Mouse (Mus musculus): ENCODE data around the gene Prox1.

The Prox1 gene

DNA sequence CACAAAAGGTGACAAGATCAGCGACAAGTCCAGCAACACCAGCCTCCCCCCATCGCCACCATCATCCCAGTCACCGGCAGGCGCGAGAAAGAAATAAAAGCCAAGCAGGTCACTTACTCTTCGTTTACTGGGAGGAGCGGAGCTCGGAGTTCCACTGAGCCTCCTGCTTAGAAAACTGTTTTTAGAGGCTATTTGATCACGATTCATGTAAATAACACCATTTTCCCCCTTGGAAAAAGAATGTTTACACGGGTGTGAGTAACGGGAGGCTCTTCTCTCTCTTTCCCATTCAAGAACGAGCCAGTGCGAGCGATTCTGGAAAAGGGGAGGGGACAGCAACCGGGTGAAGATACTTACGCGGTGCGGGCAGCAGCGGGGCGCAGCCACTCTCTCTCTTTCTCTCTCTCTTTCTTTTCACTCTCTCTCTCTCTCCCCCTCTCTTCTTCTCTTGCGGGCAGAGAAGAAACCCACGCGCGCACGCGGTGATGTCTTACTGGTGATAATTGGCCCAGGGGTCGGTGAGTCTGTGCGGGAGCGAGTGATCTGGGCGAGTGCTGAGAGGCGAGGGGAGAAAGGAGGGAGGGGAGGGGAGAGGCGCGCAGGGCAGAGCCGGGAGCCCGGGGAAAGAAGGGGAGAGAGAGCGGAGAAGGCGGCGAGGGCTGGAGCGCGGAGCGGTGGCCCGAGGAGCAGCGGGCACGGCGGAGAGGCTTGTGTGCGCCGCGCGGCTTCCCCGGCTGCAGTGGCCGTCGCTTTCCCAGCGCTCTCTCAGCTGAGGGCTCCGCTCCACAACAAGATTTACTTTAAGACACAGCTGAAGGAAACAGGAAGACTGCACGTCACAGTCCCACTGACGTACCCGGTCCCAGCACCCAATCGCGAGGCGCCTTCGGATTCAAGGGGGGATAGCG lies at the start of gene Prox1:
Prox1 (minus strand) TSS at position 804 of the 908 bp plus-strand sequence.
- DNase-seq (ENCODE audit: low read depth, low spot score) = peak; percentile 49

DNA sequence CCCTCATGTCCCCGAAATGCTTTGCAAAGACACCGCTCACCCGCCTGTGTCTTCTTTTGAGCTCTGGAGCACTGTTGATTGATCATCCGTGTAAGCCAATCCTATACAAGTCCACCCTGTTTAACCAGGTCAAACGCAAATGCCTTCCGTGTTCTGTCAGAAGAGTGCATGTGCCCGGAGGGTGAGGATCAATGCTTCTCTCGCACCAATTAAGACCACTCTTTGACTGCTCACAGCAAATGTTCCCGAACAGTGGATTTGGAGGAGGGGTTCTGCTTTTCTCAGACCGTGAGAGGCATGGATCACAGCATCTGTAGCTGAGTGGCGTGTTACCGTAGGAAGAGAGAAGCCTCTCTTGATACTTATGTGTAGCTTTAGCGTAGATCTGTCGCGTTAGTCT lies 46.1 kb upstream of the Prox1 start:
- DNase-seq (ENCODE audit: low read depth, low spot score) = no peak

DNA sequence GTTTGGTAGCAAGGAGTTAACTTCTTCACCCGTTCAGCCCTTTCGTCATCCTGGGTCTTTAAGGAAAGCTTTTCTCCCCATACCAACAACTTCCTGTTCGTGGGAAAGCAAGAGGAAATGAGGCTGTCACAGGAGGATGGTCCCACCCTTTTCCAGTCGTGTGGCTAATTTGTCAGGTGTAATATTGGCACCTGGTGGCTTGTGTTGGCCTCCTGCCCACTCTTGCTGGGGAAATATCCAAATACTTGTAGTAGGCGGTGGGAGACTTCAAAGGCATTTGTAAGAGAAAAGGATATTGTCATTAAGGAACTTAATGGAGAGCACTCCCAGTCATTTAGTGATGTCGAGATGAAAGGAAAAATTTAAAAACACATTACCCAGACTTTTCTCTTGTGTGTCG lies 44.1 kb upstream of the Prox1 start:
- DNase-seq (ENCODE audit: low read depth, low spot score) = no peak

- DNase-seq (ENCODE audit: low read depth, low spot score) = no peak
These were observed 42.7 kb upstream of the Prox1 start for GRCm38 (mm10) chr1:190213175-190213574.

- no peak for DNase-seq (ENCODE audit: low read depth, low spot score)
These were observed 36.7 kb upstream of the Prox1 start for GRCm38 (mm10) chr1:190207246-190207645.

- no peak for DNase-seq (ENCODE audit: low read depth, low spot score)
These were observed 35.2 kb upstream of the Prox1 start for GRCm38 (mm10) chr1:190205691-190206090.

- DNase-seq (ENCODE audit: low read depth, low spot score) = no peak
These were observed 34.0 kb upstream of the Prox1 start for GRCm38 (mm10) chr1:190204378-190205070.

DNA sequence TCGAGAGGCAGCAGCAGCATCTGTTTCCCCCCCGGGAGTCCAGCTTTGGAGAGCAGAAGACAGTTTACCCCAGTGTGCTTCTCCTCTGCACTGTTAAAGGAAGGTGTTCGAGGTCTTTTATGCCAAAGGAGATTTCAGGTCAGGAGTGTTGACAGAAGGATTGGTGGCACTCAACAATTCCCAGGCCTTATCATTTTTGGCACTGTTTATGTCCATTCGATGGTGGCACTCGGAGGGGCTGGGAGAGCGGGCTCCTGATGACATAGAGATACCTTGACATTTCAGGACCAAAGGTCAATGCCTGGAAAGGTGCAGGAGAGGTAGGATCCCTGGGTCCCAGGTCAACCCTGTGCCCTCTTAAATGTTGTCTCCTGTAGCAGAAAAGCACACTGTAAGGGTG lies 31.2 kb upstream of the Prox1 start:
- DNase-seq (ENCODE audit: low read depth, low spot score) = no peak

DNA sequence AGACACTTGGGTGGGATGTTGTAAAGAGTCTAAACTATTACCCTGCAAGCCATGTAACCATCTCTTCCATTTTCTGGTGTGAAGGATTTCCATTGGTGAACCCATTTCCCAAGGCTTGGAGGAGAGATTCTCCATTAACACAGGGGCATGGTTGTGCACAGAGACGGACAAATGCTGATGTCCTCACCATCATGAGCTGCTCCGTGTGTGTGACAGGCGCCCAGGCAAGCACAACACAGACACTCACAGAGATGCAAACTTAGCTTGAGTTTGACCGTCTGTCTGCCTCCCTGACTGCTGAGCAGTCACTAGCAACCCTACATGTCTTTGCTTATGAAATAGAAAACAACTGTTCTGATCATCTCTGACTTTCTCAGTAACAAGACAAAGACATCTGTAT lies 30.5 kb upstream of the Prox1 start:
- no peak for DNase-seq (ENCODE audit: low read depth, low spot score)

GRCm38 (mm10) chr1:190198247-190198646 lies 27.7 kb upstream of the Prox1 start:
- DNase-seq (ENCODE audit: low read depth, low spot score) = no peak

DNA sequence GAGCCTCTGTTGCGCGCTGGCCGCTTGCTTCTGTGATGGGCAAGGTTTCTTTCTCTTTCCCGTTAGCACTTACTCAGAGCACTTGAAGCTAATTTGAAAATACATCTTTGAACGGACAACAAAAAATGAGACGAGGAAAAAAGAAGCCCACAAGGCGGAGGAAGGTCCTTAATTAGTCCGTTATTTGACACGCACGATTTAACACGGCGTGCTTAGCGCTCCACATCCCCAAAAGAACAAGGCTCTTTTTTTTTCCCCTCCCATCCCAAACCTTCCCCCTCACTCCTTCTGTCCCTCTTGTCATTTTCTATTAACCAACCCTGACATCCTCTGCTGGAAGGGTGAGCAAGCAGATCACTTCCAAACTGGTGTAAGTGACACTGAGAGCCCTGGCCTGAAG lies 21.5 kb upstream of the Prox1 start:
- DNase-seq (ENCODE audit: low read depth, low spot score) = no peak

- no peak for DNase-seq (ENCODE audit: low read depth, low spot score)
These were observed 19.9 kb upstream of the Prox1 start for GRCm38 (mm10) chr1:190190231-190190965.

DNA sequence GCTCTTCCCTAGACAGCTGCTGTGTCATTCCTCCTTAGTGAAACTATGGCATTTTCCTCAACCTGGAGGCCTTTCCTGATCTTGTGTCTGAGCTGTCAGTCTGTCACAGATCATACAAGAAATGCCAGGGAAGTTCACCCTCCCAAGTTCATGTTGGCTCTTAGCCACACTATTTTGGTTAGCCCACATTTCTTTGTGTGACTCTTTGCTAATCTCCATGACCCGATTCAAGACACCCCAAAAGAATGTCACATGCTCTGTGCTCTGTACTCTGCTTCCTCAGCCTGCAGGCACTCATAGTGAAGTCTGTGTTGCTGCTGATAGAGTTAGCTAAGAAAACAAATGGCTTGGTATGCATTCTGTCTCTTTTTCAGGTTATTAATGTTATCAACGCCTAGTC lies 18.6 kb upstream of the Prox1 start:
- no peak for DNase-seq (ENCODE audit: low read depth, low spot score)

DNA sequence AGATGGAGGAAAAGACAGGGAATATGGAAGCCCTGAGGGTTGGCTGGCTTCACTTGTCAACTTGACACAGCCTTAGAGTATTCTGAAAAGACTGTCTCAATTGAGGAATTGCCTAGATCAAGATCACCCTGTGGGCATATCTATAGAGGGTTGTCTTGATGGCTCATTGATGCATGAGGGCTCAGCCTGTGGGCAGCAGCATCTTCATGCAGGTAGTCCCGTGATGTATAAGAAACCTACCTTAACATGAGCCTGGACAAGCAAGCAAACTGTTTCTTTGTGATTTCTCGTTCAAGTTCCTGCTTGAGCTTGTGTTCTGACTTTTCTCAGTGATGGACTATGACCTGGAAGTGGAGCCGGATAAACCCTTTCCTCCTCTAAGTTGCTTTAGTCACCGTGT lies 15.8 kb upstream of the Prox1 start:
- DNase-seq (ENCODE audit: low read depth, low spot score) = no peak

DNA sequence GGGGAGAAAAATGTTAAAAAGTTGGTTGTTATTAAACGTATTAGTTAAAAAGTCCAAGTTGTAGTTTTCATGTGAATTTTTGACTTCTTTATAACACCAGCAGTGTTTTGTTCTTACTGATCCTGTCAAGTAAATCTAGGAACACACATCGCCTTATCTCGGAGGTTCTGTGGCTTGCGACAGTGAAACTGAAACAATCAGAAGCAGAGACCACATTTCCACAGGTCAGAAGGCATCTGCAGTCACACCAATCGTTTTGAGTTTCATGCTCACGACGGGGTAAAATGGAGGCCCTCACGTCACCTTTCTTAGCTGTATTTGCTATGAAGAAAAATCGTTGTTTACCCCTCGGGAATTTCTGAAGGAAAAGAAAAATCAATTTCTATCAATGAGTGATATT lies 14.8 kb upstream of the Prox1 start:
- DNase-seq (ENCODE audit: low read depth, low spot score) = peak; percentile 32

DNA sequence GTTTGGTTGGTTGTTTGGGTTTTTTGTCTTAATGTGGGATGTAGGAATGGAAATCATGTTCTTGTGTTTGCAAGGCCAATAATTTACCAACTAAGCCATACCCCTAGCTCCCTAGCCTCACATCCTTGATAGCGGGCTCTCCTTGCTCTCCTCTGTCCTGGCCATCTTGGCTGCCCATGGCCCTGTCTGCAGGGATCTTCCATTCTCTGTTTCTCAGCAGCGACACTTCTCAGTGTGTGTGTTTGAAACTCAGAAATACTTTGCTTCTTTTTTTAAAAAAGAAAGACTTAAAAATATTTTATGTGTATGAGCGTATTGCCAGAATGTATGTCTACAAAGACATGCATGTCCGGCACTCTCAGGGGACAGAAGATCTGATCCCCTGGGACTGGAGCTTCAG lies 13.1 kb upstream of the Prox1 start:
- no peak for DNase-seq (ENCODE audit: low read depth, low spot score)

DNA sequence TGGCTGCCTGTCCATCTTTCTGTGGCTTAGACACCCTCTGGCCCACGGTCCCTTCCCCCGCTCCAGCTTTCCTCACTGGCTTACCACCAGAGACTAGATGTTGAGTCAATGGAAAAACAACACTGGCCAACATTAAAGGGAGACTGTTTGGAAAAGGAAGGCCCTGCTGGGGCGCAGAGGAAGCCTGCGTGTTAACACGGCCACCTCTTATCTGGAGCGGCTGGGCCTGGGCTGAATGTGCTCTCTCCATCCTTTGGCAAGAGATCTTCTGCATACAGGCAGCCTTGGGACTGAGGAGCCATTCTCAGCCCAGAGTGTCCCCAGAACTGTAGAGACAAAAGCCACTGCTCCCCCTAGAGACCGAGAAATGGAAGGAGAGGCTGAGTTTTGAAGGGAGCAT lies 11.3 kb upstream of the Prox1 start:
- DNase-seq (ENCODE audit: low read depth, low spot score) = no peak

DNA sequence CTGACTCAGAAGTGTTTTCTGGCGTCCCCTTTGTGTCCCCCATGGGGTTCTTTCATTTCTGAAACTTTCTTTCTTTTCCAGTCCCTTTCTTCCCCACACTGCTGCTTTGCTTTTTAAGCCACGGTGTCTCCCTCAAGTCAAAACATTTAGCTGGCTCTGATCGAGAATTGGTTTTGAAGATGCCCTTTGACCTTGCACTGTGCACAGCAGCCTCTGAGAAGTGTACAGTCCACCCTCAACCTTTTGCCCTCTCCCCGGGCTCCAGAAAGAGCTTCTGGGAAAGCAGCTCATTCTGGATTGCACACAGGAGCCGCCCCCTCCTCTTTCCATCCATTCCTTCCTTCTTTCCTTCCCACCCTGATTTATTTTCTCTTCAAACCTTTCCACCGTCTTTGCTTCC lies 10.3 kb upstream of the Prox1 start:
- no peak for DNase-seq (ENCODE audit: low read depth, low spot score)

GRCm38 (mm10) chr1:190176961-190177360 lies 6.4 kb upstream of the Prox1 start:
- DNase-seq (ENCODE audit: low read depth, low spot score) = no peak

GRCm38 (mm10) chr1:190174671-190175661 lies 4.5 kb upstream of the Prox1 start:
- DNase-seq (ENCODE audit: low read depth, low spot score) = no peak

- DNase-seq (ENCODE audit: low read depth, low spot score) = no peak
These were observed 3.7 kb upstream of the Prox1 start for GRCm38 (mm10) chr1:190174231-190174630.

Data from CD4-positive helper T cell, adult 2 months (primary cell).